Mouse (Mus musculus) left cerebral cortex, adult 6 months (tissue): ENCODE results near the gene Serpina9. TPM values are rescaled to one million over a fixed set of nuclear protein-coding genes. Genes with fewer than 3 reads are reported as not detected.

ENCODE experiments used
- long read RNA-seq, 2 experiments: library from polyadenylated mRNA; unstranded; transcript quantifications; one replicate each; pipeline ENCODE4 v2.0.0; 2019 to 2020
- polyA plus RNA-seq: library from polyadenylated mRNA; unstranded; fragments of <200 nt; fragmentation: Nextera tagmentation; gene quantifications from 2 replicates; pipeline ENCODE4 v1.2.3, GENCODE M21; 2021

Serpina9 gene
- 4.9 and 5.1 TPM in 2 replicates for polyA plus RNA-seq
- long read RNA-seq, experiment 1, transcript Serpina9-201 (5 exons, 3,571 nt), result major isoform, 18 of 65 reads
- long read RNA-seq, experiment 1, partial matches to known transcripts, result 2 of 65 reads
- long read RNA-seq, experiment 1, other reads (novel, unspliced or antisense), result 45 of 65 reads
- long read RNA-seq, experiment 2, partial matches to known transcripts, result 2 of 9 reads
- long read RNA-seq, experiment 2, other reads (novel, unspliced or antisense), result 7 of 9 reads

GRCm38 (mm10) chr12:104013620-104014019 is at the start of gene Serpina9:
Gene Serpina9, minus strand, starts transcription at chr12:104013755.

DNA sequence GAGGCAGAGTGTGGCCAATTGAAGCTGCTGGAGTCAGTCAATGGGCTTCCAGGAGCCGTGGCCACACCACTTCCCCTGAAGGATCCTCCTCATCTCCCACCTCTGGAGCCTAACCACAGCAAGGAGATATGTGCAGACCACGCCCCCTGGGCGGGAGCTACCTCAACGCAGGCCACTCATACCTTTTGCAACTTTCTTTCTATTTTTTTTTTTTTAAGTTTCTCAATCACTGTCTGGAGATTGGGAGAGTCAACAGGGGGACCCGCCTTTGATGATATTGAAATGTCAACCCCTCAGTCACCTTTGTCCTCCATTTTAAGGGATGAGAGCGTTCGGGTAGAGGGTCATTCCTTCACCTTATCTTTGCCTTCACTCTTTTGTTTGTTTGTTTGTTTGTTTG is 30.8 kb upstream of the Serpina9 start, which contains the start of gene Serpina12:
Serpina12 (minus strand) TSS at position 101 of the 400 bp plus-strand sequence.

GRCm38 (mm10) chr12:103989857-103990256 is 23.7 kb downstream of the Serpina9 start, which contains the start of gene Serpina11:
Gene Serpina11, minus strand, starts transcription at chr12:103989957.

GRCm38 (mm10) chr12:103958798-103959197 is 54.8 kb downstream of the Serpina9 start, which contains the start of gene Serpina1e:
Gene Serpina1e, minus strand, starts transcription at chr12:103958975.

Other genes with a start within 250 kb of the Serpina9 start
- not detected in 2 replicates for gene Serpina1d, start 240.2 kb downstream of the Serpina9 start, polyA plus RNA-seq
- gene Serpina1b, start 183.4 kb downstream of the Serpina9 start, polyA plus RNA-seq, result not detected in 2 replicates
- gene Serpina1a, start 150.2 kb downstream of the Serpina9 start, polyA plus RNA-seq, result not detected in 2 replicates
- not detected in 2 replicates for gene Serpina1c, start 108.9 kb downstream of the Serpina9 start, polyA plus RNA-seq
- gene Serpina1e, start 54.8 kb downstream of the Serpina9 start, polyA plus RNA-seq, result not detected in 2 replicates
- not detected in 2 replicates for gene Serpina11, start 23.8 kb downstream of the Serpina9 start, polyA plus RNA-seq
- 0.05 and 0.06 TPM in 2 replicates for gene Serpina12, start 30.7 kb upstream of the Serpina9 start, polyA plus RNA-seq
- gene Serpina5, start 87.4 kb upstream of the Serpina9 start, polyA plus RNA-seq, result not detected in 2 replicates
- gene Serpina3a, start 99.0 kb upstream of the Serpina9 start, polyA plus RNA-seq, result not detected in 2 replicates
- gene Serpina3b, start 114.2 kb upstream of the Serpina9 start, polyA plus RNA-seq, result not detected in 2 replicates
- gene Serpina3c, start 140.1 kb upstream of the Serpina9 start, polyA plus RNA-seq, result 0.09 TPM in 1 of 2 replicates, not detected in the other
- gene Serpina3f, start 200.8 kb upstream of the Serpina9 start, polyA plus RNA-seq, result not detected in 2 replicates
- 0.10 and 0.21 TPM in 2 replicates for gene Serpina3g, start 222.5 kb upstream of the Serpina9 start, polyA plus RNA-seq
- gene Serpina3i, start 249.4 kb upstream of the Serpina9 start, polyA plus RNA-seq, result not detected in 2 replicates